Mouse (Mus musculus) heart, adult 2 months (tissue): ENCODE data around the gene Kmt2a.
A peak's percentile ranks its signal among the peaks of the same experiment; 100 is the strongest.

ENCODE experiments used
- CTCF ChIP-seq: fragments of 200-600 bp; IDR thresholded peaks from 2 replicates; pipeline ENCODE4 v1.8.1; 2022; ENCODE audit warnings: antibody characterized with exemption, mild to moderate bottlenecking, moderate library complexity
- POLR2A ChIP-seq: fragments of 200-500 bp; IDR thresholded peaks from 2 replicates; pipeline ENCODE4 v1.6.1; 2011; ENCODE audit warnings: mild to moderate bottlenecking, low read depth, low read length, control low read depth; ENCODE audit not compliant: insufficient read depth

- TF ChIP-seq CTCF (peak; percentile 82), POLR2A (no peak)
Observed at GRCm38 (mm10) chr9:44916196-44916595, 35.1 kb upstream of the Kmt2a start.
